Mouse (Mus musculus): ENCODE data around the gene Polr2b. TPM values are rescaled to one million over a fixed set of nuclear protein-coding genes. Genes with fewer than 3 reads are reported as not detected.

Gene Polr2b
- polyA plus RNA-seq, 1 experiment from 2014 or later, result 46.1 TPM

GRCm38 (mm10) chr5:77370378-77370892 lies 60.5 kb downstream of the Polr2b start:
- Histone ChIP-seq H3K9me3 (replicated peaks; ENCODE audit: low read length) (no peaks in the 10 kb centered on the region), H3K27me3 (ENCODE audit: insufficient read depth, low read length) (no peaks in the 10 kb centered on the region), H3K27ac (peak overlapping the region; percentile 82), H3K36me3 (ENCODE audit: insufficient read depth, low read length) (no peaks in the 10 kb centered on the region), H3K4me3 (replicated peaks; ENCODE audit: low read depth, low read length) (no peak overlapping the region), H3K4me2 (ENCODE audit: low read length) (no peak overlapping the region), H3K9ac (ENCODE audit: low read depth, low read length) (no peak overlapping the region), H3K4me1 (replicated peaks; ENCODE audit: insufficient read depth, low read length) (peaks cover 43% of the 10 kb centered on the region)
- no peak for ATAC-seq (replicated peaks; ENCODE audit: low FRiP score, low read depth)
- no peak for DNase-seq (ENCODE audit: low spot score)
- no peak for TF ChIP-seq CTCF (IDR thresholded peaks at IDR 0.05; ENCODE audit: low read depth)
- 60% methylated on average over 5 of the region's 5 CpGs for WGBS

GRCm38 (mm10) chr5:77372242-77372641 lies 62.3 kb downstream of the Polr2b start:
- no peaks in the 10 kb centered on the region for H3K36me3 ChIP-seq (ENCODE audit: insufficient read depth, low read length)
- DNase-seq (ENCODE audit: low spot score), result peak; percentile 38
- no peaks in the 10 kb centered on the region for H3K9me3 ChIP-seq (replicated peaks; ENCODE audit: low read length)
- no peak overlapping the region for H3K4me3 ChIP-seq (replicated peaks; ENCODE audit: low read depth, low read length)
- peak overlapping the region; percentile 44; the same call in 1 of the 2 replicates for H3K27ac ChIP-seq
- no peak for TF ChIP-seq CTCF (IDR thresholded peaks at IDR 0.05; ENCODE audit: low read depth)
- no peak overlapping the region for H3K9ac ChIP-seq (ENCODE audit: low read depth, low read length)
- H3K4me2 ChIP-seq (ENCODE audit: low read length), result no peak overlapping the region
- no peaks in the 10 kb centered on the region for H3K27me3 ChIP-seq (ENCODE audit: insufficient read depth, low read length)
- no peak for ATAC-seq (replicated peaks; ENCODE audit: low FRiP score, low read depth)
- 58% methylated on average over 7 of the region's 7 CpGs for WGBS
- H3K4me1 ChIP-seq (replicated peaks; ENCODE audit: insufficient read depth, low read length), result peaks cover 36% of the 10 kb centered on the region

- no peak overlapping the region for H3K9ac ChIP-seq (ENCODE audit: low read depth, low read length)
- H3K27me3 ChIP-seq (ENCODE audit: insufficient read depth, low read length), result no peaks in the 10 kb centered on the region
- H3K36me3 ChIP-seq (ENCODE audit: insufficient read depth, low read length), result no peaks in the 10 kb centered on the region
- TF ChIP-seq CTCF (IDR thresholded peaks at IDR 0.05; ENCODE audit: low read depth), result no peak
- no peak overlapping the region for H3K4me2 ChIP-seq (ENCODE audit: low read length)
- DNase-seq (ENCODE audit: low spot score), result peak; percentile 81
- peaks cover 31% of the 10 kb centered on the region for H3K4me1 ChIP-seq (replicated peaks; ENCODE audit: insufficient read depth, low read length)
- WGBS, result 55% methylated on average over 6 of the region's 6 CpGs
- H3K27ac ChIP-seq, result 0 out of 2 replicates have a peak overlapping the region, but pooled peaks have one; percentile 44
- no peak overlapping the region for H3K4me3 ChIP-seq (replicated peaks; ENCODE audit: low read depth, low read length)
- no peaks in the 10 kb centered on the region for H3K9me3 ChIP-seq (replicated peaks; ENCODE audit: low read length)
- peak; percentile 43 for ATAC-seq (replicated peaks; ENCODE audit: low FRiP score, low read depth)
These were observed 62.8 kb downstream of the Polr2b start for GRCm38 (mm10) chr5:77372778-77373177.

GRCm38 (mm10) chr5:77374945-77375344 lies 65.0 kb downstream of the Polr2b start:
- peak; percentile 50 for DNase-seq (ENCODE audit: low spot score)
- no peak for TF ChIP-seq CTCF (IDR thresholded peaks at IDR 0.05; ENCODE audit: low read depth)

GRCm38 (mm10) chr5:77375546-77375945 lies 65.6 kb downstream of the Polr2b start:
- H3K36me3 ChIP-seq (ENCODE audit: insufficient read depth, low read length), result no peaks in the 10 kb centered on the region
- H3K27me3 ChIP-seq (ENCODE audit: insufficient read depth, low read length), result no peaks in the 10 kb centered on the region
- peaks cover 15% of the 10 kb centered on the region for H3K4me1 ChIP-seq (replicated peaks; ENCODE audit: insufficient read depth, low read length)
- H3K4me3 ChIP-seq (replicated peaks; ENCODE audit: low read depth, low read length), result no peak overlapping the region
- 63% methylated on average over 4 of the region's 4 CpGs for WGBS
- H3K9ac ChIP-seq (ENCODE audit: low read depth, low read length), result no peak overlapping the region
- no peak for ATAC-seq (replicated peaks; ENCODE audit: low FRiP score, low read depth)
- TF ChIP-seq CTCF (IDR thresholded peaks at IDR 0.05; ENCODE audit: low read depth), result no peak
- no peak overlapping the region; the same call in 1 of the 2 replicates for H3K27ac ChIP-seq
- no peaks in the 10 kb centered on the region for H3K9me3 ChIP-seq (replicated peaks; ENCODE audit: low read length)
- no peak for DNase-seq (ENCODE audit: low spot score)
- no peak overlapping the region for H3K4me2 ChIP-seq (ENCODE audit: low read length)

More at GRCm38 (mm10) chr5:77374945-77375344, 65.0 kb downstream of the Polr2b start:
- Histone ChIP-seq H3K9me3 (replicated peaks; ENCODE audit: low read length) (no peaks in the 10 kb centered on the region), H3K9ac (ENCODE audit: low read depth, low read length) (no peak overlapping the region), H3K4me1 (replicated peaks; ENCODE audit: insufficient read depth, low read length) (peaks cover 16% of the 10 kb centered on the region), H3K36me3 (ENCODE audit: insufficient read depth, low read length) (no peaks in the 10 kb centered on the region), H3K27ac (no peak overlapping the region), H3K4me2 (ENCODE audit: low read length) (no peak overlapping the region), H3K27me3 (ENCODE audit: insufficient read depth, low read length) (no peaks in the 10 kb centered on the region), H3K4me3 (replicated peaks; ENCODE audit: low read depth, low read length) (no peak overlapping the region)
- no peak; the same call in 1 of the 2 replicates for ATAC-seq (replicated peaks; ENCODE audit: low FRiP score, low read depth)
- 47% methylated on average over 3 of the region's 3 CpGs for WGBS

GRCm38 (mm10) chr5:77378027-77378426 lies 68.1 kb downstream of the Polr2b start:
- Histone ChIP-seq H3K27ac (no peak overlapping the region), H3K27me3 (ENCODE audit: insufficient read depth, low read length) (no peaks in the 10 kb centered on the region), H3K4me1 (replicated peaks; ENCODE audit: insufficient read depth, low read length) (peaks cover 28% of the 10 kb centered on the region), H3K9me3 (replicated peaks; ENCODE audit: low read length) (no peaks in the 10 kb centered on the region), H3K4me3 (replicated peaks; ENCODE audit: low read depth, low read length) (no peak overlapping the region), H3K9ac (ENCODE audit: low read depth, low read length) (no peak overlapping the region), H3K4me2 (ENCODE audit: low read length) (no peak overlapping the region), H3K36me3 (ENCODE audit: insufficient read depth, low read length) (no peaks in the 10 kb centered on the region)
- DNase-seq (ENCODE audit: low spot score), result no peak
- 83% methylated on average over 3 of the region's 3 CpGs for WGBS
- no peak for TF ChIP-seq CTCF (IDR thresholded peaks at IDR 0.05; ENCODE audit: low read depth)
- no peak for ATAC-seq (replicated peaks; ENCODE audit: low FRiP score, low read depth)
